Mouse (Mus musculus) 3134 (cell line): ENCODE results near the gene Dock11.

Experiments used
- DNase-seq: peaks from one replicate; pipeline ENCODE4 v3.0.0-alpha.2; 2011; ENCODE audit warnings: low spot score; ENCODE audit not compliant: insufficient read length; ENCODE audit errors: extremely low read depth

Dock11 gene

DNA sequence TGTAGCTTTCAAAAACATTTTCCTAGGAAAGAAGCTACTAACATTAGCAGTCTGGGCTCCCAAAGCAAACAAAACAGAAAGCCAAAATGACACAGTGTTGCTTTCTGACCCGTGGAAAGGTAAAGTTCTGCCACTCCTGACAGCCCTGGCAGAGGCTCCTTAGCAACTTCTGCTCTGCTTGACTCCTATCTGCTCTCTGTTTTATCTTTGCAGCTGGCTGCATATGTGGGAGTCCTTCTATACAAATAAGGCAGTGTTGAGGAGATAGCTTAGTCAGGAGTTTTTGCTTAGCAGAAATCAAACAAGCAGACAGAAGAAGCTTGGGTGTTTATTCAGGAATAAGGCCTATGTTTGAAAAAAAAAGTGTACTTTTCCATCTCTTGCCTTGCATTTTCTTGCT, 57.8 kb downstream of the Dock11 start:
- DNase-seq: no peak

- DNase-seq: no peak
Observed at GRCm38 (mm10) chrX:35950135-35950534, 61.5 kb downstream of the Dock11 start.

DNA sequence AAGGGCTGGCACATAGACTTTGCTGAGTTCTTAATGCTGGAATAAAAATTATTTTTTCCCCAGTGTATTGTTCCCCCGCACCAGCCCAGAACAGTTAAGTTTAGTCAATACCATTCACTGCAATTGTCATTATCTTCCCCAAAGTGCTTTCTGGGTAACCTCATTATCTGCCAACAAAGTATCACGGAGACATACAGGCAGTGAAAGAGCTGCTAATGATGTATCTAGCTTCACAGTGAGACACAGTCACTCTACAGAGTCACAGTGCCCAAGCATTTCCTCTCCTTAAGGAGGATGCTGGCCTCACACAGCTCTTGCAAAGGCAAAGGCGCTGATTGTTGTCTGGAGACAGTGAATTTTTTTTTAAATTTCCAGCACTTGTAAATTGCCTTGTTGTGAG, 63.3 kb downstream of the Dock11 start:
- DNase-seq: no peak

DNA sequence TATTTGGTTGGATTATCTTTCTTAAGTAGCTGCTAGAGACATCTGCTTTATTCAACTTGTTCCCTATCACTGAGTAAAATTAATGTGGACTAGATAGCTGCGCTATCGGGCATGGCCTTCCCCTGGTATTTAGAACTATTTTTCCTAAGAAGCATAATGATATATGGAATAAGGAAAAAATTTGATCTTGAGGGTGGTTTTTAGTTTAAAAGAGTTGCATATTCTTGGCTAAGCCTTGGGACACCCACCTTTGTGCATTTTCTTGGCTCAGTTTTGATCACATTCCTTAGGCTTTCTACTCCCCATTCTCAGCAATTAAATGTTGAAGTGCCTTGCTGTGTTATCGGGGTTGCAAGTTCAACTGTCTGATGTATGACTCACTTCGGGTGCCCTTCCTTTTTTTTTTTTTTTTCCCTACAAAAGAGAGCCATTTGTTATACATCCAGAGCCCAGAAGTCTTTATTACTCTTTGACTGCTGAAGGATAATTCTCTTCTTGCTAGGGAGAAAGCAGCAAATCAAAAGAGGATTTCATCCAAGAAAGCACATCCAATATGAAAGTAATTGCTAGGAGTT, 64.0 kb downstream of the Dock11 start:
- no peak for DNase-seq

- no peak for DNase-seq
Observed at GRCm38 (mm10) chrX:35956236-35956635, 67.6 kb downstream of the Dock11 start.

- no peak for DNase-seq
Observed at GRCm38 (mm10) chrX:35963087-35963486, 74.5 kb downstream of the Dock11 start.

GRCm38 (mm10) chrX:35969276-35969675, 80.6 kb downstream of the Dock11 start:
- no peak for DNase-seq

DNA sequence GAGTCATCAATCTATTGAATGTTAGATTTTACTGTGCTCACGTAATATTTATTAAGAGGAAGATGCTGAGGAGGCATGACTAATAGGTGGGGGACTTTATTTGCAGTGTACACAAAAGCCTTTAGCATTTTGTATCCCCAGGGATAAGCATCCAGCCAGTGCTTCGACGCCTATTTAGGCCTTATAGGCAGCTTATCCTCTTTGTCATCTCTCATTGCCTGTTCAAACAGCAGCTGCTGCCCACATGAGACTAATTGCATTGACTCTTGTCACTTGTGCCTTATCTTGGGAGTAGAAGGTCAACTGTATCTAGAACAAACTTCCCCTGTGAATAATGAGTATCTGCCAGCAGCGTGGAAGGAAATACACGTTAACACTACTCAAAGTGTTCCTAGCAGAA, 88.0 kb downstream of the Dock11 start:
- no peak for DNase-seq

- no peak for DNase-seq
Observed at GRCm38 (mm10) chrX:35987981-35988380, 99.3 kb downstream of the Dock11 start.

GRCm38 (mm10) chrX:35990508-35991095, 102.0 kb downstream of the Dock11 start:
- no peak for DNase-seq

DNA sequence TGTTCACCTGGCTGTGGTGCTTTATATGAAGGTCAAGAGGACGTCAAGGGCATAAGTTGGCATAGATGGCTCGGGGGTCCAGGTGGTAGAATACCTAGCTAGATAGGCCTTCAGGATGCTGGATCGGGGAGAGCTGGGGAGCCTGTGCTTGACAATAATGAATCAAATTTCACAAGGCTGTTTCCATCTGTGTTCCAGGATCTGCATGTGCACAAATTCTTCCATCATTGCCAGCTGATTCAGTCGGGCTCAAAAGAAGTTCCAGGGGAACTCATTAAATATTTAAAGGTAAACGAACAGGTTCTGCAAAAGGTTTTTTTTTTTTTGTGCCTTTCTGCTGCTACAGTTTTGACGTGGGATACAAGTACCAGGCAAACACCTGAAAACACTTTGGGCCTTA, 105.6 kb downstream of the Dock11 start:
- no peak for DNase-seq

GRCm38 (mm10) chrX:35997004-35997403, 108.4 kb downstream of the Dock11 start:
- DNase-seq: peak; percentile 2

- DNase-seq: no peak
Observed at GRCm38 (mm10) chrX:35997793-35998419, 109.3 kb downstream of the Dock11 start.

DNA sequence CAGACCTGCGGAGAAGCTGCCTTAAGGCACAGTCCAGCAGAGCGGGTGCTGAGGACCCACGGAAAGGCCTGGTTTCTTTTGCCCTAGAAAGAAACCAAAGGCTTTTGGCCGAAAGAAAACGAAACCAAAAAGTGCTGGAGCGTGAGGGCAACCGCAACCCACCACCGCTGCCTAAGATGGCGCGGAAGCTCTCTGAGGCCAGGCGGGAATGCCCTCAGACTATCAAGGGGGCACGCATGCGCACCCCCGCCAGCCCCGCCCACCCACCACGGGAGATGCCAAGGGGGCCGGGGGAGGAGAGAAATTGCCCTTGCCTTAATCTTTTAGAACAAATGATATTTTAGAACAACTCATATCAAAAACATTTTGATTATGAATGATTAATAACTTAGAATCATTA, 137.0 kb downstream of the Dock11 start:
- no peak for DNase-seq

GRCm38 (mm10) chrX:36031113-36031512, 142.5 kb downstream of the Dock11 start:
- DNase-seq: no peak

DNA sequence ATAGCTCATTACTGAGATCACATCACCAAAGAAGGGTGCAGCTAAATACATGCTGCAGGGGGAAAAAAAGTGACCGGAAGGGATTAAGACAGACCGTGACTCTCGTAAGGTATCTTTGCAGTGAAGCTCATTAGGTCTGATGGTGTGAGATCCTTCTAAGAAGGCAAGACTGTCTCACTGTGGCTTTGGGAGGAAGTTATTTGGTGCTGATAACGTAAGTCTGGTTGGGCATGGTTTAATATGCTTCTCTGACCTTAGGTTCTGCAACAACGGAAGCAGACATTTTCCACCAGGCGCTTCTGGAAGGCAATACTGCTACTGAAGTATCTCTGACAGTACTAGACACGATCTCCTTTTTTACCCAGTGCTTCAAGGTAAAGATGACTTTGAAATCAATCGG, 145.4 kb downstream of the Dock11 start:
- DNase-seq: no peak

- DNase-seq: no peak
Observed at GRCm38 (mm10) chrX:36045731-36046130, 157.1 kb downstream of the Dock11 start.

GRCm38 (mm10) chrX:36047451-36047850, 158.8 kb downstream of the Dock11 start:
- no peak for DNase-seq

DNA sequence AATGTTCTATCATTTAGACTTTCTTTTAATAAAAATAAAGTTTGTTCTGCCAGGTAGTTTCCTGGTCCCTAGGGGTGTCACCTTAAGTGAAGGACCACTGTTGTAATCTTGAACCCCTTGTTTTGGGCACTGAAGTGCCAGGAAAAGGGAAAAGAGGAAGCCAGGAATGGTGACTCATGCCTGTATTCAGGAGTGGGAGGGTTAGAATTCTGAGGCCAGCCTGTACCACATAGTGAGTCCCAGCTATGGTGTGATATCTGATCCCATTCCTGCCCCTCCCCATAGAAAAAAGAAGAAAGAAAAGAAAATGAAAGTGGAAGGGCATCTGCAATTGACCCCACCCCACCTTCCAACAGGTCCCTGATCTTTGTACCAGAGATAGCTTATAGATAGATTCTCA, 161.7 kb downstream of the Dock11 start:
- DNase-seq: no peak

- no peak for DNase-seq
Observed at GRCm38 (mm10) chrX:36073997-36074396, 185.4 kb downstream of the Dock11 start.

DNA sequence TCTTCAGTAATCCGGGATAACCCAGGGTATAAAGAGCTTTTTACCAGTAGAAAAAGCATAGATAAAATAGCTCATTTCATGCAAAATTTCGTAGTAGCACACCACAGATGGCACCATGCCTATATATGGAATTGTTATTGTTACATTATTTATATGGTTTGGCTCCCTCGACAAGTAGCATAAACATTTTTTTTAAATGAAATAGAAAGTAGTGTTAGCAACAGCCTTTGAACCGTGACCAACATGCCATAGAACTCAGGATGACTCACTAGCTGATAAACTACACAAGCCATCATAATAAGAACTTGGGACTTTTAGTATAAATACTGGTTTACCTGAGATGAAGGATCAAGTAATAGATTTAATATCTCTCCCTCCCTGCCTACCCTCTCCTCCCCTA, 188.5 kb downstream of the Dock11 start:
- DNase-seq: no peak

DNA sequence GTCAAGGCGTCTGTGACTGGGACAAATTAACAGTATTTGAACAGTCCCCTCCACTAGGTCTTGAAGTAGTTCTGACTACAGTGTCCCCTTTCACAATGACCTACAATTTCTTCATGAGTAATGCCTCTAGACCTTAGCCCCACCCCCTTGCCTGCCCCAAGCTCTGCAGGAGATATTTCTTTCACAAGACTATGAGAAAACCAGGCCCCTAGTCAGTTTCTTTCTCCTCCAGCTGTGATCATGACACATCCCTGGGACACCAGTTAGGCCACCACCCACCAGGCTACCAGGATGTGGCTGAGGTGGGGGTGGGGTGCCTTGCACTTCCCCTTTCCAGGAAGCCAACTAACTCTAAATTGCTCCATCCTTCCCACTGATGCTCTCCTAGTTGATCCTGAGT, 194.3 kb downstream of the Dock11 start:
- DNase-seq: peak; percentile 44
